Mouse (Mus musculus): ENCODE data around the gene Dhrs3. TPM values are rescaled to one million over a fixed set of nuclear protein-coding genes. Genes with fewer than 3 reads are reported as not detected.

Gene Dhrs3
- polyA plus RNA-seq, 1 experiment = 58.7 TPM

DNA sequence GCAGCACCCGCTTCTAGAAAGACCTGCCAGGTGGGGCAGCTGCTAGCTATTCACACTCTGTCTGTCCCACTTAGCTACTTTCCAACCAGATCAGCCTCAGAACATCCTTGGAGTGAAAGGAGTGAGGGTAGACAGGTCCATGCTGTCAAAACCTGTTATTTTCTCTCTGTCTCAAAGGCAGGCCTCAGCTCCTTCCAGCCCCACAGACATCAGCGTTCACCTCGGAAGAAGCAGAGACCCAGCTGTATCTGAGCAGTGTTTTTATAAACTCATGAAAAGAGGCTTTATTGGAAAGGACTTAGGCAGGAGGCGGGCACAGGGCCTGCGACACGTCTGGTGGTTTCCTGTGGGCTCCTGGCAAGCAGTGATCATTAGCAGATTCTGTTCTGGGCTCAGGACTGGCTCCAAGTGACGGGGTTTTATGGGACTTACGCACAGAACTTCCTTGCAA lies 9.7 kb upstream of the Dhrs3 start:
- Histone ChIP-seq H3K4me3 (replicated peaks; ENCODE audit: control insufficient read depth, low read depth, low read length) (no peak overlapping the region), H3K27ac (ENCODE audit: control insufficient read depth, insufficient read depth, low read depth, low read length, poor library complexity) (no peak overlapping the region), H3K4me1 (ENCODE audit: control insufficient read depth, insufficient read depth, low read length) (no peaks in the 10 kb centered on the region)
- no peak for TF ChIP-seq POLR2A (IDR thresholded peaks at IDR 0.05; ENCODE audit: borderline replicate concordance, control insufficient read depth, low read depth, low read length)
- no peak for TF ChIP-seq CTCF (IDR thresholded peaks at IDR 0.05; ENCODE audit: control insufficient read depth, insufficient read depth, low read length)
- 25% methylated on average over 8 of the region's 8 CpGs for WGBS

GRCm38 (mm10) chr4:144886460-144886859 lies 6.2 kb upstream of the Dhrs3 start:
- 41% methylated on average over 6 of the region's 6 CpGs for WGBS

DNA sequence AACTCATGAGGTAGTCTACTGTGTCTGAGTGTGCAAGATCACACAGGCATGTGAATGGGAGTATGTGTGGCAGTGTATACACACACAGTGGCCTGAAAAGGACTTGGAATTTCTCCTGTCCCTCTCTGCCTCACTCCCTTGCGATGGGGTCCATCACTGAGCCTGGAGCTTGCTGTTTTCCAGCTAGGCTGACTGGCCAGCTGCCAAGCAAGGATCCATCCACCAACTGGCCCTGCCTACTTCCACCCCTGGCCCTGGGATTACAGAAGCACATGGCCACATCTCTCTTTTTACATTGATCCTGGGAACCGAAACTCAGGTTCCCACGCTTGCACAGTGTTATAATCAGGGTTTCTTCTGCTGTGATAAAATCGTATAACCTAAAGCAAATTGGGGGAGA lies 3.9 kb upstream of the Dhrs3 start:
- TF ChIP-seq POLR2A (IDR thresholded peaks at IDR 0.05; ENCODE audit: borderline replicate concordance, control insufficient read depth, low read depth, low read length) (no peak), CTCF (IDR thresholded peaks at IDR 0.05; ENCODE audit: control insufficient read depth, insufficient read depth, low read length) (no peak)
- H3K4me1 ChIP-seq (ENCODE audit: control insufficient read depth, insufficient read depth, low read length) = peaks cover 2% of the 10 kb centered on the region; the same call in 1 of the 2 replicates
- 81% methylated on average over 4 of the region's 4 CpGs for WGBS

More at GRCm38 (mm10) chr4:144886460-144886859, 6.2 kb upstream of the Dhrs3 start:
- Histone ChIP-seq H3K4me1 (ENCODE audit: control insufficient read depth, insufficient read depth, low read length) (peaks cover 2% of the 10 kb centered on the region; the same call in 1 of the 2 replicates), H3K27ac (ENCODE audit: control insufficient read depth, insufficient read depth, low read depth, low read length, poor library complexity) (no peak overlapping the region), H3K4me3 (replicated peaks; ENCODE audit: control insufficient read depth, low read depth, low read length) (no peak overlapping the region)
- TF ChIP-seq POLR2A (IDR thresholded peaks at IDR 0.05; ENCODE audit: borderline replicate concordance, control insufficient read depth, low read depth, low read length) = no peak
- no peak for TF ChIP-seq CTCF (IDR thresholded peaks at IDR 0.05; ENCODE audit: control insufficient read depth, insufficient read depth, low read length)

GRCm38 (mm10) chr4:144889505-144890301 lies 2.9 kb upstream of the Dhrs3 start:
- no peak overlapping the region for H3K27ac ChIP-seq (ENCODE audit: control insufficient read depth, insufficient read depth, low read depth, low read length, poor library complexity)
- no peak overlapping the region for H3K4me3 ChIP-seq (replicated peaks; ENCODE audit: control insufficient read depth, low read depth, low read length)
- no peak for TF ChIP-seq CTCF (IDR thresholded peaks at IDR 0.05; ENCODE audit: control insufficient read depth, insufficient read depth, low read length)
- no peak for TF ChIP-seq POLR2A (IDR thresholded peaks at IDR 0.05; ENCODE audit: borderline replicate concordance, control insufficient read depth, low read depth, low read length)
- peaks cover 2% of the 10 kb centered on the region; the same call in 1 of the 2 replicates for H3K4me1 ChIP-seq (ENCODE audit: control insufficient read depth, insufficient read depth, low read length)
- WGBS = 68% methylated on average over 9 of the region's 9 CpGs

More for the DNA sequence above, 3.9 kb upstream of the Dhrs3 start:
- Histone ChIP-seq H3K4me3 (replicated peaks; ENCODE audit: control insufficient read depth, low read depth, low read length) (no peak overlapping the region), H3K27ac (ENCODE audit: control insufficient read depth, insufficient read depth, low read depth, low read length, poor library complexity) (no peak overlapping the region)

- H3K4me3 ChIP-seq (replicated peaks; ENCODE audit: control insufficient read depth, low read depth, low read length) = no peak overlapping the region
- TF ChIP-seq CTCF (IDR thresholded peaks at IDR 0.05; ENCODE audit: control insufficient read depth, insufficient read depth, low read length) (peak; percentile 65), POLR2A (IDR thresholded peaks at IDR 0.05; ENCODE audit: borderline replicate concordance, control insufficient read depth, low read depth, low read length) (no peak)
- H3K27ac ChIP-seq (ENCODE audit: control insufficient read depth, insufficient read depth, low read depth, low read length, poor library complexity) = peak overlapping the region; percentile 22; the same call in 1 of the 2 replicates
- H3K4me1 ChIP-seq (ENCODE audit: control insufficient read depth, insufficient read depth, low read length) = peaks cover 2% of the 10 kb centered on the region; the same call in 1 of the 2 replicates
- 11% methylated on average over 7 of the region's 7 CpGs for WGBS
Measured at GRCm38 (mm10) chr4:144890690-144891120, 1.9 kb upstream of the Dhrs3 start.

- 28% methylated on average over 10 of the region's 10 CpGs for WGBS
- no peak for TF ChIP-seq POLR2A (IDR thresholded peaks at IDR 0.05; ENCODE audit: borderline replicate concordance, control insufficient read depth, low read depth, low read length)
- no peak for TF ChIP-seq CTCF (IDR thresholded peaks at IDR 0.05; ENCODE audit: control insufficient read depth, insufficient read depth, low read length)
- Histone ChIP-seq H3K27ac (ENCODE audit: control insufficient read depth, insufficient read depth, low read depth, low read length, poor library complexity) (peak overlapping the region; percentile 22; the same call in 1 of the 2 replicates), H3K4me3 (replicated peaks; ENCODE audit: control insufficient read depth, low read depth, low read length) (no peak overlapping the region), H3K4me1 (ENCODE audit: control insufficient read depth, insufficient read depth, low read length) (peaks cover 2% of the 10 kb centered on the region; the same call in 1 of the 2 replicates)
Measured at GRCm38 (mm10) chr4:144891121-144891711, 1.4 kb upstream of the Dhrs3 start.

GRCm38 (mm10) chr4:144891743-144892132 lies 889 bp upstream of the Dhrs3 start:
- H3K27ac ChIP-seq (ENCODE audit: control insufficient read depth, insufficient read depth, low read depth, low read length, poor library complexity) = peak overlapping the region; percentile 79
- H3K4me1 ChIP-seq (ENCODE audit: control insufficient read depth, insufficient read depth, low read length) = peaks cover 2% of the 10 kb centered on the region; the same call in 1 of the 2 replicates
- WGBS = 16% methylated on average over 5 of the region's 5 CpGs
- no peak for TF ChIP-seq POLR2A (IDR thresholded peaks at IDR 0.05; ENCODE audit: borderline replicate concordance, control insufficient read depth, low read depth, low read length)
- TF ChIP-seq CTCF (IDR thresholded peaks at IDR 0.05; ENCODE audit: control insufficient read depth, insufficient read depth, low read length) = no peak
- peak overlapping the region; percentile 78 for H3K4me3 ChIP-seq (replicated peaks; ENCODE audit: control insufficient read depth, low read depth, low read length)

- no peak for TF ChIP-seq CTCF (IDR thresholded peaks at IDR 0.05; ENCODE audit: control insufficient read depth, insufficient read depth, low read length)
- no peak for TF ChIP-seq POLR2A (IDR thresholded peaks at IDR 0.05; ENCODE audit: borderline replicate concordance, control insufficient read depth, low read depth, low read length)
- H3K27ac ChIP-seq (ENCODE audit: control insufficient read depth, insufficient read depth, low read depth, low read length, poor library complexity) = peak overlapping the region; percentile 79
- WGBS = under 1% methylated on average over 12 of the region's 12 CpGs
- peak overlapping the region; percentile 78 for H3K4me3 ChIP-seq (replicated peaks; ENCODE audit: control insufficient read depth, low read depth, low read length)
- peaks cover 2% of the 10 kb centered on the region; the same call in 1 of the 2 replicates for H3K4me1 ChIP-seq (ENCODE audit: control insufficient read depth, insufficient read depth, low read length)
Measured at GRCm38 (mm10) chr4:144892937-144893272, 278 bp downstream of the Dhrs3 start.

All from bone marrow, adult 2 months (tissue).